Mouse (Mus musculus) Patski (cell line): ENCODE measurements around the gene Hnf1a. TPM values are rescaled to one million over a fixed set of nuclear protein-coding genes. Genes with fewer than 3 reads are reported as not detected.
"Not testable (repeated sequence)": the region's sequence is repeated elsewhere in the genome, so short reads cannot be mapped to it uniquely, and the experiment has no call there.

Experiments used
- ATAC-seq: fragments of 100-300 bp; one replicate; pipeline ENCODE4 v1.8.0; 2021
- CTCF ChIA-PET: fragments of 350-600 bp; sonication (Branson Sonifier 250); formaldehyde crosslinking; loops from one replicate; lab custom pipeline; 2022; ENCODE audit warnings: inconsistent platforms; lab: Charles Lee
- POLR2A ChIA-PET: fragments of 350-600 bp; sonication (Branson Sonifier 250); formaldehyde crosslinking; loops from one replicate; lab custom pipeline; 2022; ENCODE audit warnings: antibody characterized with exemption, inconsistent platforms; lab: Charles Lee
- DNase-seq: peaks from one replicate; pipeline ENCODE4 v3.0.0-alpha.2; 2011; ENCODE audit warnings: low read depth, low spot score
- H3K27me3 ChIP-seq: fragments of 371-371 bp; one replicate; pipeline ENCODE4 v1.5.1; 2021
- CTCF ChIP-seq: fragments of 100-300 bp; IDR thresholded peaks from one replicate; pipeline ENCODE4 v1.5.1; 2021
- in situ Hi-C: fragments of 300-500 bp; cut with MboI; formaldehyde crosslinking; loops from 3 replicates; pipeline ENCODE4 v1.11.1; 2018; ENCODE audit warnings: low pct_unique_long_range_greater_than_20kb, mixed read lengths
- polyA plus RNA-seq: library from polyadenylated mRNA; unstranded; gene quantifications from one replicate; pipeline ENCODE4 v1.2.3, GENCODE M21; 2021

Gene Hnf1a
- polyA plus RNA-seq, 1 experiment from 2014 or later = 0.05 TPM

GRCm38 (mm10) chr5:114926153-114926684 lies 44.7 kb downstream of the Hnf1a start:
- DNase-seq (no peak), ATAC-seq (peak; percentile 62)
- in situ Hi-C loops = no loop called here
- CTCF ChIA-PET = interaction anchor here (2.5 kb wide), 1 partner anchor 16 kb away, joined by 7 read pairs; the partner anchor contains the start of gene 2210016L21Rik
- no peak for TF ChIP-seq CTCF
- no peaks in the 10 kb centered on the region for H3K27me3 ChIP-seq
- POLR2A ChIA-PET = no interaction called here

- CTCF ChIA-PET = no interaction called here
- no peaks in the 10 kb centered on the region for H3K27me3 ChIP-seq
- ATAC-seq = no peak
- POLR2A ChIA-PET = interaction anchor here (0.6 kb wide), 1 partner anchor 149 kb away, joined by 3 read pairs; no protein-coding TSS in a partner anchor
- in situ Hi-C loops = no loop called here
- no peak for TF ChIP-seq CTCF
- no peak for DNase-seq
Observed at GRCm38 (mm10) chr5:114922998-114923473, 47.9 kb downstream of the Hnf1a start, which contains the start of gene Oasl1. TSS of gene Oasl1 (plus strand) at chr5:114923240.

- ATAC-seq (no peak), DNase-seq (peak; percentile 89)
- POLR2A ChIA-PET = no interaction called here
- CTCF ChIA-PET = no interaction called here
- H3K27me3 ChIP-seq = no peaks in the 10 kb centered on the region
- in situ Hi-C loops = no loop called here
- no peak for TF ChIP-seq CTCF
Observed at GRCm38 (mm10) chr5:114922366-114922731, 48.5 kb downstream of the Hnf1a start.

- no peak for DNase-seq
- POLR2A ChIA-PET = no interaction called here
- in situ Hi-C loops = no loop called here
Observed at GRCm38 (mm10) chr5:114921551-114922365, 49.1 kb downstream of the Hnf1a start.

GRCm38 (mm10) chr5:114917357-114917756 lies 53.5 kb downstream of the Hnf1a start:
- ChIA-PET CTCF (interaction anchor here (1.0 to 1.6 kb wide), 2 partner anchors 10 to 15 kb away, joined by 3 to 4 read pairs; no protein-coding TSS in a partner anchor), POLR2A (interaction anchor here (1.0 kb wide), 1 partner anchor 142 kb away, joined by 4 read pairs; the partner anchor contains the start of gene Git2)
- in situ Hi-C loops, ATAC-seq, H3K27me3 ChIP-seq, DNase-seq: not testable (repeated sequence)

More at GRCm38 (mm10) chr5:114921551-114922365, 49.1 kb downstream of the Hnf1a start:
- CTCF ChIA-PET = no interaction called here
- peak; percentile 55 for ATAC-seq
- no peaks in the 10 kb centered on the region for H3K27me3 ChIP-seq
- no peak for TF ChIP-seq CTCF

GRCm38 (mm10) chr5:114916777-114917176 lies 54.1 kb downstream of the Hnf1a start:
- no peaks in the 10 kb centered on the region for H3K27me3 ChIP-seq
- TF ChIP-seq CTCF = no peak
- ATAC-seq (no peak), DNase-seq (no peak)
- in situ Hi-C loops = no loop called here
- POLR2A ChIA-PET = no interaction called here
- CTCF ChIA-PET = interaction anchor here (1.6 kb wide), 1 partner anchor 10 kb away, joined by 4 read pairs; no protein-coding TSS in a partner anchor

- in situ Hi-C loops = no loop called here
- ChIA-PET POLR2A (no interaction called here), CTCF (no interaction called here)
- TF ChIP-seq CTCF = no peak
- no peaks in the 10 kb centered on the region for H3K27me3 ChIP-seq
- DNase-seq (no peak), ATAC-seq (no peak)
Observed at GRCm38 (mm10) chr5:114915854-114916253, 55.0 kb downstream of the Hnf1a start.

GRCm38 (mm10) chr5:114914855-114915254 lies 56.0 kb downstream of the Hnf1a start:
- POLR2A ChIA-PET = no interaction called here
- no peak for ATAC-seq
- in situ Hi-C loops = no loop called here
- no peak for TF ChIP-seq CTCF
- CTCF ChIA-PET = no interaction called here
- H3K27me3 ChIP-seq = no peaks in the 10 kb centered on the region
- no peak for DNase-seq

GRCm38 (mm10) chr5:114913686-114914085 lies 57.2 kb downstream of the Hnf1a start:
- POLR2A ChIA-PET = no interaction called here
- in situ Hi-C loops = no loop called here
- TF ChIP-seq CTCF = no peak
- H3K27me3 ChIP-seq = no peaks in the 10 kb centered on the region
- ATAC-seq (no peak), DNase-seq (no peak)
- CTCF ChIA-PET = interaction anchor here (1.1 kb wide), 1 partner anchor 11 kb away, joined by 3 read pairs; no protein-coding TSS in a partner anchor

GRCm38 (mm10) chr5:114908598-114909305 lies 62.1 kb downstream of the Hnf1a start:
- ATAC-seq (no peak), DNase-seq (no peak)
- in situ Hi-C loops = no loop called here
- CTCF ChIA-PET = no interaction called here
- POLR2A ChIA-PET = no interaction called here
- H3K27me3 ChIP-seq = no peaks in the 10 kb centered on the region
- no peak for TF ChIP-seq CTCF
